Mouse (Mus musculus): ENCODE data around the gene Kif17. TPM values are rescaled to one million over a fixed set of nuclear protein-coding genes. Genes with fewer than 3 reads are reported as not detected.

Kif17 gene
- polyA plus RNA-seq, 1 experiment from 2014 or later: 4.3 TPM

DNA sequence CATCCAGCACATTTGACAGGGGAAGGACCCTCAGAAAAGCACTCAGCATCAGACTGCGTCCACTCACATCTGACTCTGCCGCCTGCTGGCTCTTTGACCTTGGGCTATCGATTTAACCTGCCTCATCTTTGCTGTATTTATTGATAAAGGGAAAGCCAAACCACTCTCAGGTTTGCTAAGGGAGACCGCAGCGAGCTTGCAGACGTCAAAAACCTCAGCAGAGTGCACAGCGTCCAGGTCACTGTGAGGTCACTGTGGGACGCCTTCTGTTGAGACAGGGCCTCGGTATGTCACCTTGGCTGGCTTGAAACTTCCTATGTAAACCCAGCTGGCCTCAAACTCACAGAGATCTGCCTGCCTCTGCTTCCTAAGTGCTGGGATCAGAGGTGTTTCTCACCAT, 87.1 kb downstream of the Kif17 start:
- no peaks in the 10 kb centered on the region for H3K9me3 ChIP-seq (ENCODE audit: control insufficient read depth, low read length)
- H3K4me3 ChIP-seq (ENCODE audit: low read depth, low read length): no peak overlapping the region
- no peaks in the 10 kb centered on the region for H3K27me3 ChIP-seq (ENCODE audit: control insufficient read depth, insufficient read depth, low read length)
- H3K9ac ChIP-seq (replicated peaks; ENCODE audit: low read depth, low read length): no peak overlapping the region
- no peak for ATAC-seq (ENCODE audit: low read depth)
- H3K4me2 ChIP-seq (ENCODE audit: low read depth, low read length): no peak overlapping the region
- 83% methylated on average over 9 of the region's 9 CpGs for WGBS
- H3K27ac ChIP-seq (ENCODE audit: low read depth, low read length): no peak overlapping the region
- no peaks in the 10 kb centered on the region for H3K36me3 ChIP-seq (ENCODE audit: control insufficient read depth, insufficient read depth, low read length)
- H3K4me1 ChIP-seq (ENCODE audit: control insufficient read depth, insufficient read depth, low read length): no peaks in the 10 kb centered on the region

DNA sequence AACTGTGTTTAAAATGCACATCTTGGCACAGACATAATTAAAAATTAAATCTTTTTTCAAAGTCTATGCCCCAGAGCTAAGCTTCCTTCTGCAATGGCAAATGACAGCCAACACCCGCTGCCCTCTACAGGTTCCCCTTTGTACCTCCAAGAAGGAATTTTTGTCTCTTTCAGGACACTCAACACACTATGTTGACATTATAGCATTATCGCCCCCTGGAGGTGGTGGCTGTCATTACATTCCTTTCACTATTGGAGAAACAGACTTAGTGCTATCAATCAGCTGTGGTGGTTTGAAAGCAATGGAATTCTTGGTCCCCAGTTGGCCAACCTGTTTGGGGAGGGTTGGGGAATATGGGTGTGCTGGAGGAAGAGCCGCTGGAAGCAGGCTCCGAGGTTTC, 89.7 kb downstream of the Kif17 start:
- Histone ChIP-seq H3K36me3 (ENCODE audit: control insufficient read depth, insufficient read depth, low read length) (no peaks in the 10 kb centered on the region), H3K9me3 (ENCODE audit: control insufficient read depth, low read length) (no peaks in the 10 kb centered on the region), H3K27ac (ENCODE audit: low read depth, low read length) (no peak overlapping the region), H3K4me3 (ENCODE audit: low read depth, low read length) (no peak overlapping the region), H3K4me2 (ENCODE audit: low read depth, low read length) (no peak overlapping the region), H3K27me3 (ENCODE audit: control insufficient read depth, insufficient read depth, low read length) (no peaks in the 10 kb centered on the region), H3K9ac (replicated peaks; ENCODE audit: low read depth, low read length) (no peak overlapping the region), H3K4me1 (ENCODE audit: control insufficient read depth, insufficient read depth, low read length) (no peaks in the 10 kb centered on the region)
- no peak for ATAC-seq (ENCODE audit: low read depth)
- WGBS: 37% methylated on average over 4 of the region's 4 CpGs

DNA sequence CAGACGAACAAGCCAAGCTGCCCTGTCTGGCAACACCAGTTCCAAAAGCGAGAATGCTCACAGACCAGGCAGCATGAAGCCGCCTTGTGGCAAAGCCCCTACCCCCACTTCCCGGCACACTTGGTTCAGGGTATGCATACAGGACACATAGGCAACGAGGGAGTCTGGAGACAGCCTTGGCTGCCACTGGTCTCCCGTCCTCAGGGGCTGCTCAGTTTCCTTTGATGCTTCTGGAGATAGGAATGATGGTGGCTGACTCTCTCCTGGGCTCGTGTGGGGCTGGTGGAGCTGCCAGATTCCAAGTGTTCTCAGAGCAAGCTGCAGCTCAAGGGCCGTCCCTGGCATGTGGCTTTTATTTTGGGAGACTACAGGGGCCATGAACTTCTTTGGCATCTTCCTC, 91.2 kb downstream of the Kif17 start:
- Histone ChIP-seq H3K27ac (ENCODE audit: low read depth, low read length) (no peak overlapping the region), H3K4me1 (ENCODE audit: control insufficient read depth, insufficient read depth, low read length) (no peaks in the 10 kb centered on the region), H3K4me2 (ENCODE audit: low read depth, low read length) (no peak overlapping the region), H3K27me3 (ENCODE audit: control insufficient read depth, insufficient read depth, low read length) (no peaks in the 10 kb centered on the region), H3K9ac (replicated peaks; ENCODE audit: low read depth, low read length) (no peak overlapping the region), H3K4me3 (ENCODE audit: low read depth, low read length) (no peak overlapping the region), H3K9me3 (ENCODE audit: control insufficient read depth, low read length) (no peaks in the 10 kb centered on the region), H3K36me3 (ENCODE audit: control insufficient read depth, insufficient read depth, low read length) (no peaks in the 10 kb centered on the region)
- 72% methylated on average over 8 of the region's 8 CpGs for WGBS
- no peak for ATAC-seq (ENCODE audit: low read depth)

DNA sequence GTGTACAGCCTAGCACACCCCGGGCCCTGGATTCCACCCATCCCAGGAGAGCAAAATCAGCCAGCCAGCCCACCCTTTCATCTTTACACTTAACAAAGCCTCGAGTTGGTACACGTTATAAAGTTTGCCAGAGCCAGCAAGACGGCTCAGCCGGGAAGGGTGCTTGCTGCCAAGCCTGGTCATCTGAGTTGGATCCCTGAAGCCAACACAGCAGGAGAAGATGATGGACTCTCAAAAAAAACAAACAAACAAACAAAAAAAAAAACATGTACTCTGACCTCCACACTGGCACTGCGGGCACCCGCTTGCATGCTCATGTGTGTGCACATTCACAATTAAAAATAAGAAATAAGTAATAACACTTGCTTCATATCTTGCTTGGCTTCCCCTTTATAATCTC, 91.8 kb downstream of the Kif17 start:
- no peak for ATAC-seq (ENCODE audit: low read depth)
- no peaks in the 10 kb centered on the region for H3K27me3 ChIP-seq (ENCODE audit: control insufficient read depth, insufficient read depth, low read length)
- H3K36me3 ChIP-seq (ENCODE audit: control insufficient read depth, insufficient read depth, low read length): no peaks in the 10 kb centered on the region
- H3K4me2 ChIP-seq (ENCODE audit: low read depth, low read length): no peak overlapping the region
- H3K9me3 ChIP-seq (ENCODE audit: control insufficient read depth, low read length): no peaks in the 10 kb centered on the region
- WGBS: 73% methylated on average over 7 of the region's 7 CpGs
- no peaks in the 10 kb centered on the region for H3K4me1 ChIP-seq (ENCODE audit: control insufficient read depth, insufficient read depth, low read length)
- no peak overlapping the region for H3K4me3 ChIP-seq (ENCODE audit: low read depth, low read length)
- no peak overlapping the region for H3K9ac ChIP-seq (replicated peaks; ENCODE audit: low read depth, low read length)
- no peak overlapping the region for H3K27ac ChIP-seq (ENCODE audit: low read depth, low read length)

DNA sequence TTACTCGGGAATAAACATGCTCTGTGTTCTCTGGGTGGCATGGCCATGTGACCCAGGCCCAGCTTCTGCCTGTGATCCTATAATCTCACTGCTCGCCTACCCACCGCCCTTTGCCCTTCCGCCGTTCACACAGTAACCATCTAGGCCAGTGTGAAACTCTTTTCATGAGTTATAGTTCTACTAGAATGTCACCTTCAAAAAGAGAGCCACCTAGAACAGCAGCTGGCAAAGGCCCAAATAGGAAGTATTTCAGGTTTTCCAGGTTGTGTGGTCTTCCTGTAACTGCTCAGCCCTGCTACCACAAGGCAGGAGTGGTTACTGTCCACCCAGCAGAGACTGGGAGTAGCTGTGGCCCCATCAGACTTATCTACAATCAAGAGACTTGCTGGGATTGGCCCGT, 92.5 kb downstream of the Kif17 start:
- H3K9me3 ChIP-seq (ENCODE audit: control insufficient read depth, low read length): no peaks in the 10 kb centered on the region
- no peak overlapping the region for H3K4me3 ChIP-seq (ENCODE audit: low read depth, low read length)
- no peak overlapping the region for H3K4me2 ChIP-seq (ENCODE audit: low read depth, low read length)
- no peaks in the 10 kb centered on the region for H3K4me1 ChIP-seq (ENCODE audit: control insufficient read depth, insufficient read depth, low read length)
- no peak for ATAC-seq (ENCODE audit: low read depth)
- no peak overlapping the region for H3K9ac ChIP-seq (replicated peaks; ENCODE audit: low read depth, low read length)
- no peaks in the 10 kb centered on the region for H3K27me3 ChIP-seq (ENCODE audit: control insufficient read depth, insufficient read depth, low read length)
- H3K27ac ChIP-seq (ENCODE audit: low read depth, low read length): no peak overlapping the region
- WGBS: 85% methylated on average over 6 of the region's 6 CpGs
- no peaks in the 10 kb centered on the region for H3K36me3 ChIP-seq (ENCODE audit: control insufficient read depth, insufficient read depth, low read length)

DNA sequence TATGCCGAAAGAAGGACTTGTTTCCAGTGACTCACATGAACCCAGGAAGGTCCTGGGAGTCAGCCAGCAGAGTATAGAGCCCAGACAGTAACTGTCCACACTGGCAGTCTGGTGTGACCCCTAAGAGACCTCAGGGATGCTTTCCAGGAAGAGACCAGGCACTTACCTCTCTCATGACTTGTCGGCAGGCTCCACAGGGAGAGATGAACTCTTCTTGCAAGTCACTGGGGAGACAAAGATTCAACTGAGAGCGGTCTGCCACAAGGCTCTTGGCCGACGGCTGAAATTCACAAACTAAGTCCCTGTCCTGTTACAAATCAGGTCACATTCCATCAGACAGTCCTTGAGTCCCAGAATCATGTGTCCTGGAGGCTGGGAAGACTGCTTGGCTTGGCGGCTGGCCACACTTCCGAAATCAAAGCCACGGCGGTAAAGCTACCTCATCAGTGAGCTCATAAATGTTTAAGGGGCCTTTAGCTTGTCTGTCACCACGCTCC, 93.2 kb downstream of the Kif17 start:
- Histone ChIP-seq H3K27me3 (ENCODE audit: control insufficient read depth, insufficient read depth, low read length) (no peaks in the 10 kb centered on the region), H3K36me3 (ENCODE audit: control insufficient read depth, insufficient read depth, low read length) (no peaks in the 10 kb centered on the region), H3K4me2 (ENCODE audit: low read depth, low read length) (no peak overlapping the region), H3K27ac (ENCODE audit: low read depth, low read length) (no peak overlapping the region), H3K9ac (replicated peaks; ENCODE audit: low read depth, low read length) (no peak overlapping the region), H3K4me1 (ENCODE audit: control insufficient read depth, insufficient read depth, low read length) (no peaks in the 10 kb centered on the region), H3K4me3 (ENCODE audit: low read depth, low read length) (no peak overlapping the region), H3K9me3 (ENCODE audit: control insufficient read depth, low read length) (no peaks in the 10 kb centered on the region)
- WGBS: 43% methylated on average over 10 of the region's 10 CpGs
- ATAC-seq (ENCODE audit: low read depth): no peak; the same call in 1 of the 2 replicates

DNA sequence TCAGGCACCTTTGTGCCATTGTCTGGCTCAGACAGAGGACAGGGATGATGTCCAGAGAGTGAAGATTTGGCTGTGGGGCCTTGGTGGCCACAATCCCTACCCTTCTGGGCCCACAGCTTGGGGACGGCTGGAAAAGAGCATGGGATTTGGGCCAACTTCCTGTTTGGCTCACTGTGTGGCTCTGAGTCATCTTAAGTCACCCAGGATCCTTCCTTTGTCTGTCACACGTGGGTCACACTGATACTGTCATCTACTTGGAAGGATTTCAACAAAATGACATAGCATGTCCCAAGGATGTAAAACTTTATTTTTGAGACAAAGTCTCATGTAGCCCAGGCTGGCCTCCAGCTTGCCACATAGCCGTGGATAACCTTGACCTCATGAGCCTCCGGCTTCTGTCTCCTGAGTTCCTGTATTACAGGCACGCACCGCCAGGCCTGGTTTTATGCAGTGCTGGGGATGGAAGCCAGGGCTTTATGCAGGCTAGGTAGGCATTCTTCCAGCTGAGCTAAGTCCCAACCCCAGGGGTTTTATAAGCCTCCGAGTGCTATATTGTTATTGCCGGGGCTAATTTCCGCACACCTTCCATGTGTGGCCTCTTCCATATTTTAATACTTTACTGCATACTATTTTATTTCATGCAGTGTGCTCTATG, 94.8 kb downstream of the Kif17 start:
- Histone ChIP-seq H3K27ac (ENCODE audit: low read depth, low read length) (no peak overlapping the region), H3K27me3 (ENCODE audit: control insufficient read depth, insufficient read depth, low read length) (no peaks in the 10 kb centered on the region), H3K9me3 (ENCODE audit: control insufficient read depth, low read length) (no peaks in the 10 kb centered on the region), H3K9ac (replicated peaks; ENCODE audit: low read depth, low read length) (no peak overlapping the region), H3K4me1 (ENCODE audit: control insufficient read depth, insufficient read depth, low read length) (no peaks in the 10 kb centered on the region), H3K4me2 (ENCODE audit: low read depth, low read length) (no peak overlapping the region), H3K36me3 (ENCODE audit: control insufficient read depth, insufficient read depth, low read length) (no peaks in the 10 kb centered on the region), H3K4me3 (ENCODE audit: low read depth, low read length) (no peak overlapping the region)
- 70% methylated on average over 9 of the region's 9 CpGs for WGBS
- no peak for ATAC-seq (ENCODE audit: low read depth)

DNA sequence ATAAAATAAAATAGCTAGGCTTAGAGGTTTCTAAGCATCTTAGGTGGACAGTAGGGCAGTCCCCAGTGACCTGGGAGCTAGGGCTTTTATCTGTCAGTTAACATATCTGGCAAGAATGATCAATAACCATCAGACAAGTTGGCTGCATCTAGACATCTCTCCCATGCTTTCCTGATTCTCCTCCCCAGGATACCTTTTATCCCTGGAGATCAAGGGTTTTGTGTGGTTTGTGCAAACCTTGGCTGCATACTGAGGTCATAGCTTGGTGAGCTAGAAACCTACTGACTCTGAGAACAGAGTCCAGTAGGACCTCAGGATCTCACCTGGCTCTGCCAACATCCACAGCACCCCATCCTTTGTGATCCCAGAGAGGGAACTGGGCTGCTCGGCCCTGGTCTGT, 97.0 kb downstream of the Kif17 start:
- ATAC-seq (ENCODE audit: low read depth): no peak
- H3K36me3 ChIP-seq (ENCODE audit: control insufficient read depth, insufficient read depth, low read length): no peaks in the 10 kb centered on the region
- no peak overlapping the region for H3K4me3 ChIP-seq (ENCODE audit: low read depth, low read length)
- H3K4me1 ChIP-seq (ENCODE audit: control insufficient read depth, insufficient read depth, low read length): no peaks in the 10 kb centered on the region
- no peaks in the 10 kb centered on the region for H3K27me3 ChIP-seq (ENCODE audit: control insufficient read depth, insufficient read depth, low read length)
- 76% methylated on average over 1 of the region's 1 CpGs for WGBS
- H3K27ac ChIP-seq (ENCODE audit: low read depth, low read length): no peak overlapping the region
- no peak overlapping the region for H3K4me2 ChIP-seq (ENCODE audit: low read depth, low read length)
- no peak overlapping the region for H3K9ac ChIP-seq (replicated peaks; ENCODE audit: low read depth, low read length)
- H3K9me3 ChIP-seq (ENCODE audit: control insufficient read depth, low read length): no peaks in the 10 kb centered on the region

DNA sequence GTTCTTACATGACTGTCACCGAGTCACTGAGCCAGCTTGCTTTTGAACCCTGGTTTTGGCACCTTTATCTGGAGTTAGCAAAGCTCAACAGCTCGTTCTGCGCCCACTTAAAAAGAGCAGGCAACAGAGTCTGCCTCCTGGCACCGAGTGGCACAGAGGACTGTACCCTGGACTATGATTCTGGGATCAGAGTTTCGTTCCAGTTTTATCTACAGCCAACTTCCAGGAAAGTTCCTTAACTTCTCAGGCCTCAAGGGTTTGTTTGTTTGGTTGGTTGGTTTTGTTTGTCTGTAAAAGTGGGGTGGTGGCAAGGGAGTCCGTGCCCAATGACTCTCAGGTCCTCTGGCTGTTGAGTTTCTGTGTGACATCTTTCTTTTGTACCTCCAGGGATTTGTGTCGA, 98.5 kb downstream of the Kif17 start:
- Histone ChIP-seq H3K27ac (ENCODE audit: low read depth, low read length) (no peak overlapping the region), H3K36me3 (ENCODE audit: control insufficient read depth, insufficient read depth, low read length) (no peaks in the 10 kb centered on the region), H3K4me2 (ENCODE audit: low read depth, low read length) (no peak overlapping the region), H3K9ac (replicated peaks; ENCODE audit: low read depth, low read length) (no peak overlapping the region), H3K4me1 (ENCODE audit: control insufficient read depth, insufficient read depth, low read length) (no peaks in the 10 kb centered on the region), H3K9me3 (ENCODE audit: control insufficient read depth, low read length) (no peaks in the 10 kb centered on the region), H3K27me3 (ENCODE audit: control insufficient read depth, insufficient read depth, low read length) (no peaks in the 10 kb centered on the region), H3K4me3 (ENCODE audit: low read depth, low read length) (no peak overlapping the region)
- WGBS: 87% methylated on average over 7 of the region's 7 CpGs
- ATAC-seq (ENCODE audit: low read depth): no peak

Measured in neural tube, embryonic 14.5 days (tissue).